Mouse (Mus musculus) G1E (cell line): ENCODE results near the gene Tacc3. TPM values are rescaled to one million over a fixed set of nuclear protein-coding genes. Genes with fewer than 3 reads are reported as not detected.

Experiments used
- ATAC-seq: 2 replicates; pipeline ENCODE4 v1.8.0; 2016; ENCODE audit warnings: mild to moderate bottlenecking; ENCODE audit not compliant: insufficient number of reproducible peaks, poor library complexity, low FRiP score, severe bottlenecking; ENCODE audit errors: extremely low read depth
- DNase-seq: peaks from one replicate; pipeline ENCODE4 v3.0.0; 2012; ENCODE audit warnings: low spot score
- H3K27me3 ChIP-seq: 2 replicates; pipeline ENCODE4 v1.6.1; 2012; ENCODE audit warnings: mild to moderate bottlenecking, low read length, inconsistent platforms; ENCODE audit not compliant: insufficient read depth
- H3K36me3 ChIP-seq: replicated peaks from 2 replicates; pipeline ENCODE3; 2012; ENCODE audit warnings: mild to moderate bottlenecking, inconsistent platforms
- H3K4me1 ChIP-seq: 2 replicates; pipeline ENCODE4 v1.6.1; 2012; ENCODE audit warnings: low read depth, low read length, inconsistent platforms, mixed read lengths; ENCODE audit not compliant: insufficient read depth
- H3K4me3 ChIP-seq: 2 replicates; pipeline ENCODE4 v1.5.1; 2012; ENCODE audit warnings: low read depth, mild to moderate bottlenecking, inconsistent platforms, low read length, moderate library complexity, mixed read lengths
- H3K9me3 ChIP-seq: replicated peaks from 2 replicates; pipeline ENCODE4 v1.6.1; 2012; ENCODE audit warnings: inconsistent platforms
- CTCF ChIP-seq: IDR thresholded peaks from 2 replicates; pipeline ENCODE4 v1.5.1; 2012; ENCODE audit warnings: low read depth, low read length, inconsistent platforms, mixed read lengths
- GATA1 ChIP-seq: IDR thresholded peaks from 2 replicates; pipeline ENCODE4 v1.6.1; 2012; ENCODE audit warnings: borderline replicate concordance, low read length, inconsistent platforms, mixed read lengths
- GATA2 ChIP-seq: IDR thresholded peaks from 2 replicates; pipeline ENCODE4 v1.6.1; 2012; ENCODE audit warnings: low read depth, low read length, inconsistent platforms, borderline replicate concordance
- POLR2AphosphoS5 ChIP-seq: IDR thresholded peaks from 2 replicates; pipeline ENCODE4 v1.6.1; 2012; ENCODE audit warnings: low read depth, low read length, inconsistent platforms; ENCODE audit not compliant: insufficient replicate concordance
- TAL1 ChIP-seq: conservative IDR thresholded peaks from 2 replicates; pipeline ENCODE4 v1.6.1; 2012; ENCODE audit warnings: low read depth, low read length, inconsistent platforms, mixed read lengths
- polyA plus RNA-seq: library from polyadenylated mRNA; stranded (reverse); fragments of >175 nt; gene quantifications from 2 replicates; pipeline ENCODE4 v1.2.3, GENCODE M21; 2012
- total RNA-seq, 2 experiments: library from RNA; stranded (forward) in 1 of 2; stranded (reverse) in 1 of 2; fragments of 200-1000 nt in 1 of 2; fragments of >200 nt in 1 of 2; fragmentation: Nextera tagmentation in 1 of 2; gene quantifications; 2 replicates each; pipeline ENCODE4 v1.2.3; 2014 to 2017

Tacc3 gene
- total and polyA plus RNA-seq, 3 experiments, result 94.2 to 155 (median 119) TPM

GRCm38 (mm10) chr5:33627968-33628367 lies 30.0 kb upstream of the Tacc3 start:
- ATAC-seq (no peak), DNase-seq (no peak)
- TF ChIP-seq GATA1, result no peak
- Histone ChIP-seq H3K4me1 (peaks cover 50% of the 10 kb centered on the region), H3K4me3 (peak overlapping the region; percentile 93), H3K9me3 (no peaks in the 10 kb centered on the region), H3K36me3 (peaks cover 45% of the 10 kb centered on the region), H3K27me3 (no peaks in the 10 kb centered on the region)

- H3K4me3 ChIP-seq, result peak overlapping the region; percentile 93
- peaks cover 47% of the 10 kb centered on the region for H3K4me1 ChIP-seq
- TF ChIP-seq GATA1 (no peak), CTCF (no peak), GATA2 (no peak), TAL1 (no peak), POLR2AphosphoS5 (no peak)
- no peaks in the 10 kb centered on the region for H3K9me3 ChIP-seq
- ATAC-seq (no peak), DNase-seq (no peak)
- no peaks in the 10 kb centered on the region for H3K27me3 ChIP-seq
- peaks cover 36% of the 10 kb centered on the region for H3K36me3 ChIP-seq
These were observed 29.1 kb upstream of the Tacc3 start for GRCm38 (mm10) chr5:33628820-33629300.

- H3K4me1 ChIP-seq, result peaks cover 47% of the 10 kb centered on the region
- ATAC-seq (peak; percentile 84), DNase-seq (peak; percentile 87)
- TF ChIP-seq CTCF, result no peak
- TF ChIP-seq GATA1, result no peak
- TF ChIP-seq GATA2, result no peak
- no peak for TF ChIP-seq POLR2AphosphoS5
- TF ChIP-seq TAL1, result no peak
- H3K4me3 ChIP-seq, result peak within 1 kb of the TSS; percentile 93
- H3K9me3 ChIP-seq, result no peaks in the 10 kb centered on the region
- peaks cover 32% of the 10 kb centered on the region for H3K36me3 ChIP-seq
- no peaks in the 10 kb centered on the region for H3K27me3 ChIP-seq
These were observed 28.5 kb upstream of the Tacc3 start, which contains the start of the genes Fam53a and Gm9903 for GRCm38 (mm10) chr5:33629301-33629987. Gene Fam53a, minus strand, starts transcription at chr5:33629635. Gene Gm9903, plus strand, starts transcription at chr5:33629925.

GRCm38 (mm10) chr5:33630061-33630460 lies 27.9 kb upstream of the Tacc3 start:
- TF ChIP-seq GATA2 (no peak), TAL1 (no peak), GATA1 (no peak), POLR2AphosphoS5 (no peak), CTCF (no peak)
- no peak for ATAC-seq

GRCm38 (mm10) chr5:33630615-33631014 lies 27.3 kb upstream of the Tacc3 start:
- Histone ChIP-seq H3K9me3 (no peaks in the 10 kb centered on the region), H3K36me3 (peaks cover 32% of the 10 kb centered on the region), H3K4me3 (peak overlapping the region; percentile 93; the same call in 1 of the 2 replicates), H3K27me3 (no peaks in the 10 kb centered on the region), H3K4me1 (peaks cover 42% of the 10 kb centered on the region)
- no peak for ATAC-seq
- DNase-seq, result no peak
- TF ChIP-seq CTCF (no peak), POLR2AphosphoS5 (no peak), TAL1 (peak; percentile 38; the same call in 1 of the 2 replicates)

More at GRCm38 (mm10) chr5:33630061-33630460, 27.9 kb upstream of the Tacc3 start:
- peak overlapping the region; percentile 93 for H3K4me3 ChIP-seq
- no peak for DNase-seq
- no peaks in the 10 kb centered on the region for H3K9me3 ChIP-seq
- peaks cover 42% of the 10 kb centered on the region for H3K4me1 ChIP-seq
- peaks cover 33% of the 10 kb centered on the region for H3K36me3 ChIP-seq
- no peaks in the 10 kb centered on the region for H3K27me3 ChIP-seq

DNA sequence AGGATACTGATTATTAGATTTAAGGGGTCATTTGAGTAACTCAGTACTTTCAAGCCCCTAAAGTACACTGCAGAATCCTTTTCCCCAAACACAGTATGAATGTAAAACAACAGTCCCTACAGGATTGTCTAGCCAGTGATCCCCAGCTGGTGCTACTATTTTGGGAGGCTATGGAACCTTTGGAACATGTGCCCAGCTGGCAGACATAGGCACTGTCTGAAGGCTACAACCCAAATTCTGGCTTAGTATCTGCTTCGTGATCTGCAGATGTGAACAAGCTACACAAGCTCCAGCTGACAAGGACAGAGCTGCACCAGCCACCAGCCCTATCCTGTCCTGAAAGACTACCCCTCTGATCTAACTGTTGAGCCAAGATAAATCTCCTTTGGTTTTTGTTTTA lies 25.4 kb upstream of the Tacc3 start:
- peaks cover 37% of the 10 kb centered on the region for H3K36me3 ChIP-seq
- H3K9me3 ChIP-seq, result no peaks in the 10 kb centered on the region
- no peak overlapping the region for H3K4me3 ChIP-seq
- ATAC-seq (no peak), DNase-seq (no peak)
- no peak for TF ChIP-seq TAL1
- TF ChIP-seq GATA2, result no peak
- no peak for TF ChIP-seq CTCF
- TF ChIP-seq POLR2AphosphoS5, result no peak
- no peak for TF ChIP-seq GATA1
- H3K4me1 ChIP-seq, result peaks cover 35% of the 10 kb centered on the region
- no peaks in the 10 kb centered on the region for H3K27me3 ChIP-seq
